Mouse (Mus musculus) thymus, adult 18-20 months (tissue): ENCODE results near the gene Mlh1.

Source experiments
- DNase-seq, 2 experiments: peaks; one replicate each; pipeline ENCODE4 v3.0.0; 2022; ENCODE audit warnings: mixed read lengths in 2 of 2

Mlh1 gene

GRCm38 (mm10) chr9:111211122-111212041, 60.2 kb downstream of the Mlh1 start:
- no peak for DNase-seq

- DNase-seq, result no peak
Observed at GRCm38 (mm10) chr9:111210412-111210811, 61.2 kb downstream of the Mlh1 start.

GRCm38 (mm10) chr9:111209158-111209699, 62.4 kb downstream of the Mlh1 start:
- no peak for DNase-seq

DNA sequence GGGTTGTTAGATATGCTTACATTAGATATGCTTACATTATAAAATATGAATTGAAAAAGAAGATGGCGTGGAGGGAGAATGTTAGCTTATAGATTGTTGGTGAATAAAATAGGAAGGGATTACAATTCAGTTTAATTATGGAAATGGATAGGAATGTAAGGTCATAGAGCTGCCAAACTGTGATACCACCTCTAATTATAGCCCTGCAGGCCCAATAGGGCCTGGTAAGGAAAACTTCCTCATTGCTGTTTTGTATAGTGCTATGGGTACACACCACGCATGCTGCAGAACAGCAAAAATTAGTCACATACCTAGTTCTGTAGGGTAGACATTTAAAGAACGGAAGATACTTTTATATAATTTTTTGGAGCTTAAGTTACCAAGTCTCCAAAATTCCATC, 63.4 kb downstream of the Mlh1 start:
- DNase-seq, result no peak

DNA sequence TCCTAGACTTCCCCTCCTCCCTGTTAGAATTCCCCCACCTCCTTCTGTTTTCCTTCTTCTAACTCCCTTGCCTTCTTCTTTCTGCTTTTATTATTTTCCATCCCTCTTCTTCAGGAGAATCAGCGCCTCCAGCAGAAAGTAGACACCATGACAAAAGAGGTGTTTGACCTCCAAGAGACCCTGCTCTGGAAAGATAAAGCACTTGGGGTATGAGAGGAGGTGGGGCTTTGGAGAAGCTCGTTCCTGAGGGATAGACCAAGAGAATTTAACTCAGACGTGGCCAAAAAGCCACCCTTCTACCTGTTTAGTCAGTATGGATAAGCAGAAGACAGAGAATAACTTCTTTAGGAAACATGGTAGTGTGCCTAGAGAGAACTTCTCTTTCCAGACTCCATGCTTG, 63.9 kb downstream of the Mlh1 start:
- DNase-seq, result no peak

DNA sequence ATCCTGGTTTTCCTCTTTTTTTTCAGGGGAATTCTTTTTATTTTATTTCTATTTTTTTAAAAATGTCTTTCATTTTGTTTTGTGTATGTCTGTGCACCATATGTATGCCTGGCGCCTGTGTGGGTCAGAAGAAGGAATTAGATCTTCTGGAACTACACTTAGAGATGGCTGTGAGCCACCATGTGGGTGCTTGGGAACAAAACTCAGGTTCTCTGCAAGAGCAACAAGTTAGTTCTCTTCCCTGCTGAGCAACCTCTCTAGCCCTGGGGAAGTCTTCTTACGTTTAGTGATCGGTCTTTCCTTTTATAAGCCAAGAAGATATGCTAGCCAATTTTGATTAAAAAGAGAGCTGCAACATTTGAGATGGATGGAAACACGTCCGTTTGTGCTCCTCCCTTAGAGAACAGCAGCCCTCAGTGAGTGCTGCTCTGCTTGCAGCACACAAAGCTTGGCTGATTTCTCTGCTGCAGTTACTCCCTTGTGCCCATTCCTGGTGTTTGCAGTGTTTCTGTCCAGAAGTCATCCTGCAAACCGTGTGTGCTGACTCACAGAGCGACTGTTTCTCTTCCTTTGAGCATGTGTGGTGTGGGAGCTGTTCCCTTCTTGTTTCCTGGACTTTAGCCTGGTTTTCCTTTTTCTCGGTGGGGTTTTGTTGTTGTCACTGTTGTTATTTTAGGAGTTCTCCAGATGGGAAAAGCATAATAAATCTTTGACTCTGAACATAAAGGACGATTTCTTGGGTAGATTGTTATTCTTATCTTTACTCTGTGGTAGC, 66.8 kb downstream of the Mlh1 start:
- DNase-seq, result no peak

DNA sequence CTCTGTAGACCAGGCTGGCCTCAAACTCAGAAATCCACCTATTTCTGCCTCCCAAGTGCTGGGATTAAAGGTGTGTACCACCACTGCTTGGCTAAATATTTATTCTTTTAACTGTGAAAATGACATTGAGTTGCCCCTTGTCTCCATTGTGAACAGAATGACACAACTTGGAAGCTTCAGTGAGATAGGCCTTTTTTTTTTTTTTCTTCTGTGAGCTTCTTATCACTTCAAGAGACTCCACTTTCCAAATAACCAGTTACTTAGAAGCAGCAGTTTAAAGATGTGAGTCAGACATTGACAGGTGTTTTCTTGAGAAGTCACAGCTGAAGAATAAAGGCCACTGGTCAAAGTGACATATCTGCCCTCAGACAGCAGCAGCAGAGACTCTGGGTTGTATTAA, 71.4 kb downstream of the Mlh1 start:
- DNase-seq, result no peak

DNA sequence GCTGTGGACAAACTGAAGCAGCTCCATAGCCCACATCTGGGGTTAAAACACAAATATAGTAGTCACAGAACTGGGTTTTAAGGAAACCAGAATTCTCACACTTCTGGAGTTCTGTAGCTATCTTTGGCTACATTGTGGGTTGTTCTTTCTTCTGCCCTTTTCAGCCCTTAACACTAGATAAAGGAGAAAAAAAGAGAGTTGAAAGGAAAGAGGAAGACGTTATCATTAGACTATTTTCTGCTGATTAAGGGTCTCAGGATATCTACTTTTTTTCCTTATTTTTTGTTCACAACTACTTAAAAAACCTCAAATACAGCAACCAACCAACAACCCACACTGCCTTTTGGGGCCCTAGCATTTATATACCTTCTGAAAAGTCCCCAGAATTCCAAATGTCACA, 73.3 kb downstream of the Mlh1 start:
- no peak for DNase-seq

DNA sequence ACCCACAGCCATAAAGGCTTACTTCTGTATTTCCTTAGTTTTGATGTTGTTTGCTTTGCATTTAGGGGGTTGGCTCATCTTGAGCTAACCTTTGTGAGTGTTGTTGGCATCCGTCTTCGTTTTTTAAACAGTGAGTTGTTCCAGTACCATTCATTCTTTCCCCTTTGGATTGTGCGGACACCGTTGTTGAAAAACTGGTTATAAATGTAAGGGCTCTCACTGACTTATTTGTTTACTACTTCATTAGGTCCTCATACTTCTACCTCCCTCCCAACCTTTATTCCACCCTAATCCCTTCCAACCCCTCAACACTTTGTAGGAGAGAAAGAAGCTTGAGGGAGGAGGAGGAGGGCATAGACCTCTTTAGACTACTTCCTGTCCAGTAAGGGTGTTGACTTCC, 73.9 kb downstream of the Mlh1 start:
- DNase-seq, result no peak

- DNase-seq, result no peak
Observed at GRCm38 (mm10) chr9:111197116-111197515, 74.5 kb downstream of the Mlh1 start.

DNA sequence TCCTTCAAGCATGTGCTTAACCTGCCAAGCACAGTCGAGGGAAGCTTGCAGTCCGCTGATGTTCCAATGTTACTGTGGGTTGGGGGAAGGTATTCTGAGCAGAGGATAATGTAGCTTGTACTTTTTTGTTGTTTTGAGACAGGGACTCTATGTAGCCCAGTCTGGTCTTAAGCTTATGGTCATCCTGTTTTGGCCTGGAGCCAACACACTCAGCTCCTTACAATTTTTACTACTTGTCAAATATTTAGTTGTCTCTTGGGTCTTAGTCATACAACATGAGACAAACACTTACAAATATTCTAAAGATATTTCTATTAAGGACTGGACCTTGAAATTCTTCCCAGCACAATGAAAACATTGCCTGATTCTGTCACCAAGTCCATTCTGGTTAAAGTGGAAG, 78.4 kb downstream of the Mlh1 start:
- DNase-seq, result no peak

GRCm38 (mm10) chr9:111188731-111189130, 82.9 kb downstream of the Mlh1 start:
- DNase-seq, result no peak

GRCm38 (mm10) chr9:111186861-111187260, 84.7 kb downstream of the Mlh1 start:
- DNase-seq, result no peak

DNA sequence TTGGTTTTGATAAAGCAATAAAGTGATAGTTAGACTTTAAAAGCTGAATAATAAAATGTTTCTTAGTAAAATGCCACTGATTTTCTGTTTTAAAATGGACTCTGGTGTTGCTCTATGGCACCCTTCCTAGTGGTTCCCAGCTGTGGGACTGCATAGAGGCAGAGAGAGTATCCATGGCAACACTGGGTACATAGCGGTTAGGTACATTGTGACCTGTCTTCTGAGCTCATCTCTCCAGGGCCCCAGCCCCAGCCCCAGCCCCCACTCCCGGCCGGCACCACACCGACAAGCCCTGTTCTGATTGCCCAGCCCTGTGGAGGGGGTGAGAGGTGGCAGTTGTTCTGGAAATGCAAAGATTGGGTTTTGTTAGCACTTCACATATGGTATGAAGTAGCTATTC, 86.7 kb downstream of the Mlh1 start:
- DNase-seq, result no peak

DNA sequence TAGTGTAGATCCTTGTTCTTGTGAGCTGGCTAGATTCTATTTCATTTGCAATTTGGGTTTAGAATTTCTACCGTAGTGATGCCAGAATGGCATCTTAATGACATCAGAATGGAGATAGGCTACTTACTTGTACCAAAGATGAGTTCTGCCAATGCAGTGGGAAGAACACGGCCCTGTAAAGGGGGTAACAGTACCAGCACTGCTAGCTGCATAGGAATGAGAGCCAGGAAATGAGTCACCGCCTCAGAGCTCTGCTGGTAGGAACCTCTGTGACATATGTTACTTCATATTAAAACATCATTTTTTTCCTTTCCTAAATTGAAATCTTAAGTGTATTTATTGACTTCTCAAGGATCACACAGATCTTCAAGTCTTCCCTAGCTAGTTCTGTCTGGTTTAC, 89.4 kb downstream of the Mlh1 start:
- DNase-seq, result no peak

GRCm38 (mm10) chr9:111178971-111179370, 92.6 kb downstream of the Mlh1 start:
- no peak for DNase-seq
